Mouse (Mus musculus) hindbrain, embryonic 11.5 days (tissue): ENCODE measurements around the gene Lancl1. TPM values are rescaled to one million over a fixed set of nuclear protein-coding genes. Genes with fewer than 3 reads are reported as not detected.
A peak's percentile ranks its signal among the peaks of the same experiment; 100 is the strongest.

ENCODE experiments used
- ATAC-seq: fragments of 200-750 bp; cut with Nextera tagmentation; 2 replicates; pipeline ENCODE4 v1.8.0; 2017; ENCODE audit warnings: mild to moderate bottlenecking, moderate TSS enrichment, moderate library complexity; ENCODE audit not compliant: low FRiP score
- DNase-seq: peaks from one replicate; pipeline ENCODE4 v3.0.0-alpha.2; 2015; ENCODE audit warnings: low spot score
- H3K27ac ChIP-seq: fragments of 300-500 bp; sonication (generic); 2 replicates; pipeline ENCODE4 v1.5.1; 2014; ENCODE audit warnings: mild to moderate bottlenecking, low read depth, low read length
- H3K27me3 ChIP-seq: fragments of 300-500 bp; sonication (generic); 2 replicates; pipeline ENCODE4 v1.6.1; 2014; ENCODE audit warnings: mild to moderate bottlenecking, low read length, moderate library complexity, mixed read lengths; ENCODE audit not compliant: control insufficient read depth, insufficient read depth
- H3K36me3 ChIP-seq: fragments of 300-500 bp; sonication (generic); 2 replicates; pipeline ENCODE4 v1.6.1; 2014; ENCODE audit warnings: mild to moderate bottlenecking, low read length, moderate library complexity, mixed read lengths; ENCODE audit not compliant: control insufficient read depth, insufficient read depth
- H3K4me1 ChIP-seq: fragments of 300-500 bp; sonication (generic); replicated peaks from 2 replicates; pipeline ENCODE4 v1.6.1; 2014; ENCODE audit warnings: low read length, mixed read lengths; ENCODE audit not compliant: control insufficient read depth, insufficient read depth
- H3K4me2 ChIP-seq: fragments of 300-500 bp; sonication (generic); replicated peaks from 2 replicates; pipeline ENCODE4 v1.6.1; 2014; ENCODE audit warnings: mild to moderate bottlenecking, low read depth, low read length
- H3K4me3 ChIP-seq: fragments of 300-500 bp; sonication (generic); 2 replicates; pipeline ENCODE4 v1.5.1; 2014; ENCODE audit warnings: low read depth, low read length
- H3K9ac ChIP-seq: fragments of 300-500 bp; sonication (generic); 2 replicates; pipeline ENCODE4 v1.6.1; 2014; ENCODE audit warnings: low read depth, low read length
- H3K9me3 ChIP-seq: fragments of 300-500 bp; sonication (generic); 2 replicates; pipeline ENCODE4 v1.6.1; 2016; ENCODE audit warnings: low read length; ENCODE audit not compliant: control insufficient read depth
- WGBS: fragments of 180-500 bp; shearing (Covaris S2); extraction: QIAGEN DNeasy Blood & Tissue Kit; methylation state at CpG from one replicate; pipeline ENCODE4 v1.1.7; 2014; 5-methylcytosine and 5-hydroxymethylcytosine counted together
- polyA plus RNA-seq: library from polyadenylated mRNA; unstranded; fragments of >200 nt; fragmentation: Nextera tagmentation; extraction: Ambion mirVana; gene quantifications from 2 replicates; pipeline ENCODE4 v1.2.1, GENCODE M21; 2014

Lancl1 gene
- polyA plus RNA-seq, 1 experiment from 2014 or later: 99.4 TPM

DNA sequence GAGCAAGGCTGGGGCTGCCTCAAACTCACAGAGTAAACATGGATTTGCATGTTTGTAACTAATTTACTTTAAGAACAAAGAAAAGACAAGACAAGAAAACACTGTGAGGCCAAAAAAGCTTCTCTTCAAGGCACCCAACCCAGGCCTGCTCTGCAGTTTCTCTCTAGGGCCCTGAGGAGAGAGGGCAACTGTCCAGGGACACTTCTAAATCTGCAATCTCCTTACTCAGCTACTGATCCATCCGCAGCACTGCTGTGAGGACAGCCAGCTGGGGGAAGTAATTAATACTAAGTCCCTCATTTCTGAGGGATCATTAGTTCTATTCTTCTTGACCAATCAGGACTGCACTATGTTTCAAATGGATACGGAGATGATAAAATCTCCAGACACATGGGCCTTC, 12.5 kb downstream of the Lancl1 start:
- WGBS: 79% methylated on average over 2 of the region's 2 CpGs
- no peak overlapping the region for H3K4me3 ChIP-seq
- no peaks in the 10 kb centered on the region for H3K36me3 ChIP-seq
- H3K27ac ChIP-seq: no peak overlapping the region
- no peaks in the 10 kb centered on the region for H3K27me3 ChIP-seq
- no peaks in the 10 kb centered on the region for H3K4me1 ChIP-seq
- ATAC-seq: no peak
- DNase-seq: no peak
- H3K4me2 ChIP-seq: no peak overlapping the region
- no peaks in the 10 kb centered on the region for H3K9me3 ChIP-seq
- H3K9ac ChIP-seq: no peak overlapping the region

DNA sequence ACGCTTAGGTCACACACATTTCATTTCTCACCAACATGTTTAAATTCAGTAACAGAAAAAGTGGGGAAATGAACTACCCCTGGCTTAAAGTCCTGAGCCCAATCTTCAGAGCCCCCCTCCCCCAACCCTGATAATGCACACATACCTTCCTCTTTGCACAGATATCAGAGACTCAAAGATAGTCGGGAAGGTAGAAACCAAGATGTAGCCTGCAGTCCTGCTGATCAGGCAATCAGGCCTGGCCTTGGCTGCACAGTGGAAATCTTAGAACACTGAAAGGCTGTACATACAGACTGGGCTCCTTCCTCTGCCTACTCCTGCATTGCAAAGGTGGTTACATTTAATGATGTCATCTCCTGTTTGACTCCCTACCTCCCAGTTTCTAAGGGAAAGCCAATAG, 15.9 kb downstream of the Lancl1 start:
- 93% methylated on average over 2 of the region's 2 CpGs for WGBS
- no peaks in the 10 kb centered on the region for H3K36me3 ChIP-seq
- H3K27ac ChIP-seq: no peak overlapping the region

DNA sequence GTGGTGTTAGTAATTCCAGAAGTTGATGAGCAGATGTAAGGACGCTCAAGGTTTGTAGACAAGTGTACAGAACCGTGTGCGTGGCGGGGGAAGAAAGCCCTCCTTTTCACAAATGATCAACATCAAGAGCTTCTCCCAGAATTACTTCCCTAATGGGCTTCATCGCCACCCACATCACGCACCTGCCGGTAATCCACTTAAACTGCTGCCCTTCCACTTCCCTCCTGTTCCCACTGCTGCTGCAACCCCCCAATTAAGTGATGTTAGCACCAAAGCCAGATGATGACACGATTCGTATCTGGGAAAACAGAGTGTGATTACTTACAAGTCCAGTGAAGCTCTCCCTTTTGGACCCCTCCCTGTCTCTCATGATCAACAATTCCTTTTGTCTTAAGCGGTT, 16.6 kb downstream of the Lancl1 start:
- Histone ChIP-seq H3K9me3 (no peaks in the 10 kb centered on the region), H3K4me2 (no peak overlapping the region), H3K4me3 (no peak overlapping the region), H3K4me1 (no peaks in the 10 kb centered on the region), H3K27me3 (no peaks in the 10 kb centered on the region), H3K27ac (no peak overlapping the region), H3K36me3 (no peaks in the 10 kb centered on the region), H3K9ac (no peak overlapping the region)
- no peak for DNase-seq
- WGBS: 91% methylated on average over 10 of the region's 10 CpGs
- no peak for ATAC-seq

More for the DNA sequence above, 15.9 kb downstream of the Lancl1 start:
- Histone ChIP-seq H3K4me2 (no peak overlapping the region), H3K4me3 (no peak overlapping the region), H3K4me1 (no peaks in the 10 kb centered on the region), H3K27me3 (no peaks in the 10 kb centered on the region), H3K9me3 (no peaks in the 10 kb centered on the region), H3K9ac (no peak overlapping the region)
- ATAC-seq (no peak), DNase-seq (no peak)

DNA sequence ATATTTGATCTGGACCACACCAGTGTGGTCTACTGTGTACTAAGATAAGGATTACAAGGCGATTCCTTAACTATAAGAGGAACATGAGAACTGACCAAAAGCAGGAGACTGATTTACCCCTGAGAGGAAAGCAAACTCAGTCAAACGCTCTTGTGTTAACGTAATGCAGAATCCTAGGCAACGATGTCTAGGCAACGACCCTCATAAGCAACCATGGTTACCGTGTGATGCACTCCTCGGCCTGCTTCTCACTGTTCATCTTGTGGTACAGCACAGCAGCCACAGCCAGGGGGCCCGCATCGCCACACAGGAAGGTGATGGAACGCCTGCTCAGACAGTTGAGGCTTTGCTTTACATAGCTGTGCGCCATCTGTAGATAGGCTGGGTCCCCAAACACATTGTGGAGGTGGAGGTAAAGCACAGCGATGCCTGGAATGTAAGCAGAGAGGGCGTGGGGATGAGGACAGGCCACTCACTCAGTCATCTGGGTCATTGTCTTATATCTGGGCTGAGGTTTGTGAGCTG, 18.0 kb downstream of the Lancl1 start:
- no peaks in the 10 kb centered on the region for H3K36me3 ChIP-seq
- ATAC-seq: no peak

DNA sequence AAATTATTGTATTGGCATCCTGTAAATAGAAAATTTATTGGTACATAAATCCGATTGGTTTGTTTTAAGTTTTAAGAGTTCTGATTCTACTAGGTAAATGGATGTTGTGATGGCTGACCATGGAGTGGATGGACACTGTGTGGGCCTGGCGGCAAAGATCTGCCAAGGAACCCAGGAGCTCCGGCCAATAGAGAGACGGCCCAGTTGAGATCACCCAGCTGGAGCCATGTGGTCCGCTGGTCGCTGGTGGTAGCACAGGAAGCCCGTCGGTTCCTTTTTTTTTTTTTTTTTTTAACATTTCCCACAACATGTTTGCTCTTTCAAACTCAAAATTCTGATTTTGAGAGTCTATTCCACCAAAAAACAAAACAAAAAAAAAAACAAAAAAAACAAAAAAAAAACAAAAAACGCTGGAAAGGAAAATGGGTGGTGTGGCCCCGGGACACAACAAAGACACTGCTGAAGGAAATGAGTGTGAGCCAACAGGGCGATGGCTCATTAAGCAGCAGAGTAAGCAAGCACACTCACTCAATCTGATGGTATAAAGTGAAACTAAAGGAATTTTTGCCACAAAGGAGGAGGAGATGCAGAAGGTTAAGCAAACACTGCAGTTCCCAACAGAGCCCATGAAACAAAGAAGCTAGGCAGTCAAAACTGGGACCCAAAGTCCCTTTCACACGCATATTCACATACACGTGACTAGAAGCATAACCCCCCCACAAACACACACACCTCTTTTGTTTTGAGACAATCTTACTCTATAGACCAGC, 21.4 kb downstream of the Lancl1 start:
- Histone ChIP-seq H3K4me3 (no peak overlapping the region), H3K9ac (no peak overlapping the region), H3K27ac (no peak overlapping the region), H3K27me3 (no peaks in the 10 kb centered on the region), H3K4me1 (no peaks in the 10 kb centered on the region), H3K36me3 (no peaks in the 10 kb centered on the region), H3K9me3 (no peaks in the 10 kb centered on the region), H3K4me2 (no peak overlapping the region)
- WGBS: 87% methylated on average over 13 of the region's 13 CpGs
- ATAC-seq (no peak), DNase-seq (no peak)

More for the DNA sequence above, 18.0 kb downstream of the Lancl1 start:
- Histone ChIP-seq H3K9me3 (no peaks in the 10 kb centered on the region), H3K27me3 (no peaks in the 10 kb centered on the region), H3K27ac (no peak overlapping the region), H3K4me2 (no peak overlapping the region), H3K9ac (no peak overlapping the region), H3K4me1 (no peaks in the 10 kb centered on the region), H3K4me3 (no peak overlapping the region)
- peak; percentile 17 for DNase-seq
- 84% methylated on average over 13 of the region's 13 CpGs for WGBS

DNA sequence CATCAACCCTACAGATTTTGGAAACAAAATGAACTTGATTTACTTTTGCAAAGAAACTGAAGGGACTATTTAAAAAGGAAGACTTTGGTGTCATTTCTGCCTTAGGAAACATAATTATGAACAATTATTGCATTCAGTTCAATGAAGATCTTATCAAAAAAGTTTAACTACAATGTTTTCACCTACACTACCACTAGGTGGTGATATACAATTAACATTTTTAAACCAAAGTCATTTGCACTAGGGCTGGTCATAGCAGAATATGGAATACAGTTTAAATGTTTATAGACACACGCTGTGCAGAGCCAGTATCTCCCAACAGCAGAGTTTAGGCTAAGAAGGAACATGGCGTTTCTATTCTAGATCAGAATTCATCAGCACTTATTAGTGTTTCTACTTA, 24.5 kb downstream of the Lancl1 start:
- Histone ChIP-seq H3K27ac (no peak overlapping the region), H3K4me2 (no peak overlapping the region), H3K36me3 (no peaks in the 10 kb centered on the region), H3K4me1 (no peaks in the 10 kb centered on the region), H3K9me3 (no peaks in the 10 kb centered on the region), H3K9ac (no peak overlapping the region), H3K4me3 (no peak overlapping the region), H3K27me3 (no peaks in the 10 kb centered on the region)
- no peak for DNase-seq
- 68% methylated on average over 2 of the region's 2 CpGs for WGBS
- ATAC-seq: no peak

DNA sequence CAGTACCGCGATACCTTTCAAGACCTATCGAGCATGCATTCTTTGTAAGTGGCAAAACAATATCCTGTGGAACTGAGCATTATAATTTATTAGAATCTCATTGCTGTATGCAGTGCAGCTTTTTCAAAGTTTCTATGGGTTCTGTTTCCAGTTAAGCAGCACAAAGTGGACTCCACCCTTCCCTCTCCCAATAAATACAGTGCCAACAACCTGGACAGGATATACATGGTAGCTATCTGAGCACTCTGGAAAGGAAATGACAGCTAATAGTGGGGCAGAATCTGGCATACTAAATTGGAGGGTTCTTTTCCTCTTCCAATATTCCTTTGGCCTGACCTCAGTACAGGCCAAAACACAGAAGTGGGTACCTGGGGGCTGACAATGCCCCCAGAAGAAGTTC, 28.2 kb downstream of the Lancl1 start:
- Histone ChIP-seq H3K27me3 (no peaks in the 10 kb centered on the region), H3K4me2 (no peak overlapping the region), H3K9ac (no peak overlapping the region), H3K9me3 (no peaks in the 10 kb centered on the region), H3K4me3 (no peak overlapping the region), H3K4me1 (no peaks in the 10 kb centered on the region), H3K27ac (no peak overlapping the region), H3K36me3 (peaks cover 4% of the 10 kb centered on the region)
- over 99% methylated on average over 3 of the region's 3 CpGs for WGBS
- ATAC-seq (no peak), DNase-seq (no peak)

DNA sequence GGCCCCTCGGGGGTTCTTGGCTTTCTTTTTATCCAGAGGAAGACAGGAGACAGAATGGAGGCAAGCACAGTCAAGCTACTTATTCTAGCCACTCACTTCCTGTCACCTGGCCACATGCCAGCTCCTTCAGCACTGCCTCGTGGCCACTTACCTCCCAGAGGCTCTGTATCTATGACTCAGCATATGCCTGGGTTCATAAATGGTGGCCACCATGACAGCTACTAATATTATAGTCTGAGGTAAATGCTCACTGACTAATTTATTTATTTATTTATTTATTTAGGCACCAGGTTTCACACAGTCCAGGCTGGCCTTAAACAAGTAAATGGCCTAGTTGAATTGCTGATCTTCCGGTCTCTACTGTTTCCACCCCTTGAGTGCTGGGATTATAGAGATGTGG, 35.0 kb downstream of the Lancl1 start:
- WGBS: 86% methylated on average over 3 of the region's 3 CpGs
- ATAC-seq (no peak), DNase-seq (no peak)
- Histone ChIP-seq H3K9ac (no peak overlapping the region), H3K27ac (no peak overlapping the region), H3K4me1 (no peaks in the 10 kb centered on the region), H3K36me3 (peaks cover 4% of the 10 kb centered on the region), H3K9me3 (no peaks in the 10 kb centered on the region), H3K27me3 (no peaks in the 10 kb centered on the region), H3K4me2 (no peak overlapping the region), H3K4me3 (no peak overlapping the region)

DNA sequence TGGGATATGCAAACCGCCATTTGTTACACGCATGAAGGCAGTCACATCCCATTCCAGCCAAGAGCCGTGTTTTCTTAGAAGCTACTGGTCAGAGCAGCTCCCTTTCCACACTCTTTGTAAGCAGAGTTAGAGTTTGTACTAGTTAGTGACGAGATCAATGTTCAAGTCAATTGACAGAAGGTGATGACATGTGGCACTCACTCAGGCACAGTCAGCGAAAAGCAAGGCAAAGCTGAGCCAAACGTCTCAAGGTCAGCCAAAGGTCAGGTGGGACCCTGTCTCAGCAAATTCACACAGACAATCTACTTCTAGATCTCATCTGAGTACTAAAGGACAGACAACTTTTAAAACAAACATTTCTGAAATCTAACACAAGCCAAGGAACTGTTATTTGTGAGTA, 36.4 kb downstream of the Lancl1 start:
- Histone ChIP-seq H3K4me1 (no peaks in the 10 kb centered on the region), H3K4me3 (no peak overlapping the region), H3K36me3 (peaks cover 4% of the 10 kb centered on the region), H3K27ac (no peak overlapping the region), H3K9ac (no peak overlapping the region), H3K9me3 (no peaks in the 10 kb centered on the region), H3K27me3 (no peaks in the 10 kb centered on the region), H3K4me2 (no peak overlapping the region)
- DNase-seq: no peak
- no peak for ATAC-seq
- 77% methylated on average over 6 of the region's 6 CpGs for WGBS
